Mouse (Mus musculus): Measurements from ENCODE around the gene Rrp12. TPM values are rescaled to one million over a fixed set of nuclear protein-coding genes. Genes with fewer than 3 reads are reported as not detected.

Gene Rrp12
- polyA plus RNA-seq, 1 experiment: 3.6 TPM

GRCm38 (mm10) chr19:41912121-41913080, 16.4 kb upstream of the Rrp12 start:
- peak overlapping the region; percentile 99 for H3K4me3 ChIP-seq (ENCODE audit: insufficient read depth, low read depth, low read length)
- H3K4me1 ChIP-seq (ENCODE audit: control insufficient read depth, insufficient read depth, low read length): peaks cover 15% of the 10 kb centered on the region; the same call in 1 of the 2 replicates
- peak overlapping the region; percentile 94 for H3K27ac ChIP-seq (ENCODE audit: insufficient read depth, low read depth, low read length)
- 1% methylated on average over 53 of the region's 53 CpGs for WGBS
- TF ChIP-seq POLR2A (IDR thresholded peaks at IDR 0.05; ENCODE audit: low read depth, low read length) (no peak), CTCF (conservative IDR thresholded peaks at IDR 0.05; ENCODE audit: insufficient read depth, insufficient read length, low read depth, low read length) (no peak)
- H3K27me3 ChIP-seq (replicated peaks; ENCODE audit: control insufficient read depth, insufficient read depth, low read length): no peaks in the 10 kb centered on the region
- peaks cover 5% of the 10 kb centered on the region for H3K36me3 ChIP-seq (ENCODE audit: control insufficient read depth, insufficient read depth, low read length)
- DNase-seq: peak; percentile 60

GRCm38 (mm10) chr19:41911178-41912073, 15.5 kb upstream of the Rrp12 start, which contains the start of gene Pgam1:
TSS of gene Pgam1 (plus strand) at chr19:41911923.
- 2% methylated on average over 54 of the region's 54 CpGs for WGBS
- H3K27ac ChIP-seq (ENCODE audit: insufficient read depth, low read depth, low read length): peak within 1 kb of the TSS; percentile 94
- H3K27me3 ChIP-seq (replicated peaks; ENCODE audit: control insufficient read depth, insufficient read depth, low read length): no peaks in the 10 kb centered on the region
- H3K4me1 ChIP-seq (ENCODE audit: control insufficient read depth, insufficient read depth, low read length): peaks cover 20% of the 10 kb centered on the region; the same call in 1 of the 2 replicates
- peak; percentile 98 for DNase-seq
- peaks cover 1% of the 10 kb centered on the region; the same call in 1 of the 2 replicates for H3K36me3 ChIP-seq (ENCODE audit: control insufficient read depth, insufficient read depth, low read length)
- TF ChIP-seq POLR2A (IDR thresholded peaks at IDR 0.05; ENCODE audit: low read depth, low read length) (peak; percentile 51), CTCF (conservative IDR thresholded peaks at IDR 0.05; ENCODE audit: insufficient read depth, insufficient read length, low read depth, low read length) (no peak)
- H3K4me3 ChIP-seq (ENCODE audit: insufficient read depth, low read depth, low read length): peak within 1 kb of the TSS; percentile 99

- WGBS: 44% methylated on average over 2 of the region's 2 CpGs
- H3K27ac ChIP-seq (ENCODE audit: insufficient read depth, low read depth, low read length): no peak overlapping the region
- H3K4me3 ChIP-seq (ENCODE audit: insufficient read depth, low read depth, low read length): no peak overlapping the region
- TF ChIP-seq POLR2A (IDR thresholded peaks at IDR 0.05; ENCODE audit: low read depth, low read length): no peak
- no peak for TF ChIP-seq CTCF (conservative IDR thresholded peaks at IDR 0.05; ENCODE audit: insufficient read depth, insufficient read length, low read depth, low read length)
- H3K36me3 ChIP-seq (ENCODE audit: control insufficient read depth, insufficient read depth, low read length): no peaks in the 10 kb centered on the region
- peaks cover 20% of the 10 kb centered on the region; the same call in 1 of the 2 replicates for H3K4me1 ChIP-seq (ENCODE audit: control insufficient read depth, insufficient read depth, low read length)
- no peaks in the 10 kb centered on the region for H3K27me3 ChIP-seq (replicated peaks; ENCODE audit: control insufficient read depth, insufficient read depth, low read length)
- peak; percentile 73 for DNase-seq
Observed at GRCm38 (mm10) chr19:41910396-41910795, 14.4 kb upstream of the Rrp12 start.

- WGBS: 56% methylated on average over 3 of the region's 3 CpGs
- Histone ChIP-seq H3K36me3 (ENCODE audit: control insufficient read depth, insufficient read depth, low read length) (no peaks in the 10 kb centered on the region), H3K27ac (ENCODE audit: insufficient read depth, low read depth, low read length) (no peak overlapping the region), H3K4me1 (ENCODE audit: control insufficient read depth, insufficient read depth, low read length) (peaks cover 16% of the 10 kb centered on the region; the same call in 1 of the 2 replicates), H3K27me3 (replicated peaks; ENCODE audit: control insufficient read depth, insufficient read depth, low read length) (no peaks in the 10 kb centered on the region), H3K4me3 (ENCODE audit: insufficient read depth, low read depth, low read length) (no peak overlapping the region)
- no peak for TF ChIP-seq CTCF (conservative IDR thresholded peaks at IDR 0.05; ENCODE audit: insufficient read depth, insufficient read length, low read depth, low read length)
- TF ChIP-seq POLR2A (IDR thresholded peaks at IDR 0.05; ENCODE audit: low read depth, low read length): no peak
- peak; percentile 73 for DNase-seq
Observed at GRCm38 (mm10) chr19:41908736-41909135, 12.8 kb upstream of the Rrp12 start.

- Histone ChIP-seq H3K27me3 (replicated peaks; ENCODE audit: control insufficient read depth, insufficient read depth, low read length) (no peaks in the 10 kb centered on the region), H3K36me3 (ENCODE audit: control insufficient read depth, insufficient read depth, low read length) (no peaks in the 10 kb centered on the region), H3K27ac (ENCODE audit: insufficient read depth, low read depth, low read length) (no peak overlapping the region), H3K4me1 (ENCODE audit: control insufficient read depth, insufficient read depth, low read length) (peaks cover 5% of the 10 kb centered on the region; the same call in 1 of the 2 replicates), H3K4me3 (ENCODE audit: insufficient read depth, low read depth, low read length) (no peak overlapping the region)
- no peak for TF ChIP-seq CTCF (conservative IDR thresholded peaks at IDR 0.05; ENCODE audit: insufficient read depth, insufficient read length, low read depth, low read length)
- no peak for TF ChIP-seq POLR2A (IDR thresholded peaks at IDR 0.05; ENCODE audit: low read depth, low read length)
- DNase-seq: peak; percentile 87
- 47% methylated on average over 8 of the region's 8 CpGs for WGBS
Observed at GRCm38 (mm10) chr19:41907079-41907760, 11.2 kb upstream of the Rrp12 start.

GRCm38 (mm10) chr19:41906311-41907078, 10.5 kb upstream of the Rrp12 start:
- H3K27me3 ChIP-seq (replicated peaks; ENCODE audit: control insufficient read depth, insufficient read depth, low read length): no peaks in the 10 kb centered on the region
- peaks cover 5% of the 10 kb centered on the region; the same call in 1 of the 2 replicates for H3K4me1 ChIP-seq (ENCODE audit: control insufficient read depth, insufficient read depth, low read length)
- 63% methylated on average over 6 of the region's 6 CpGs for WGBS
- H3K4me3 ChIP-seq (ENCODE audit: insufficient read depth, low read depth, low read length): no peak overlapping the region
- no peak for TF ChIP-seq CTCF (conservative IDR thresholded peaks at IDR 0.05; ENCODE audit: insufficient read depth, insufficient read length, low read depth, low read length)
- no peak for TF ChIP-seq POLR2A (IDR thresholded peaks at IDR 0.05; ENCODE audit: low read depth, low read length)
- H3K27ac ChIP-seq (ENCODE audit: insufficient read depth, low read depth, low read length): no peak overlapping the region
- H3K36me3 ChIP-seq (ENCODE audit: control insufficient read depth, insufficient read depth, low read length): no peaks in the 10 kb centered on the region
- DNase-seq: no peak
